Mouse (Mus musculus) midbrain, postnatal 0 days (tissue): ENCODE results near the gene AI464131. TPM values are rescaled to one million over a fixed set of nuclear protein-coding genes. Genes with fewer than 3 reads are reported as not detected.

Source experiments
- ATAC-seq: fragments of 200-750 bp; cut with Nextera tagmentation; 2 replicates; pipeline ENCODE4 v1.8.0; 2017; ENCODE audit warnings: moderate number of reproducible peaks, mild to moderate bottlenecking, moderate TSS enrichment, moderate library complexity; ENCODE audit not compliant: low FRiP score
- DNase-seq: peaks from one replicate; pipeline ENCODE4 v3.0.0-alpha.2; 2015; ENCODE audit warnings: low spot score
- H3K27ac ChIP-seq: fragments of 300-500 bp; sonication (generic); 2 replicates; pipeline ENCODE4 v1.5.1; 2014; ENCODE audit warnings: low read depth, mild to moderate bottlenecking, low read length, mixed read lengths
- H3K27me3 ChIP-seq: fragments of 300-500 bp; sonication (generic); 2 replicates; pipeline ENCODE4 v1.6.1; 2014; ENCODE audit warnings: low read length, control low read depth, mixed read lengths; ENCODE audit not compliant: insufficient read depth
- H3K36me3 ChIP-seq: fragments of 300-500 bp; sonication (generic); 2 replicates; pipeline ENCODE4 v1.6.1; 2014; ENCODE audit warnings: low read length, control low read depth, mixed read lengths; ENCODE audit not compliant: insufficient read depth
- H3K4me1 ChIP-seq: fragments of 300-500 bp; sonication (generic); 2 replicates; pipeline ENCODE4 v1.6.1; 2014; ENCODE audit warnings: mild to moderate bottlenecking, control low read depth, antibody characterized with exemption, low read length, mixed read lengths; ENCODE audit not compliant: insufficient read depth
- H3K4me2 ChIP-seq: fragments of 300-500 bp; sonication (generic); 2 replicates; pipeline ENCODE4 v1.6.1; 2014; ENCODE audit warnings: low read depth, mild to moderate bottlenecking, low read length, mixed read lengths; ENCODE audit not compliant: poor library complexity, severe bottlenecking
- H3K4me3 ChIP-seq: fragments of 300-500 bp; sonication (generic); 2 replicates; pipeline ENCODE4 v1.5.1; 2014; ENCODE audit warnings: low read depth, mild to moderate bottlenecking, low read length, moderate library complexity
- H3K9ac ChIP-seq: fragments of 300-500 bp; sonication (generic); replicated peaks from 2 replicates; pipeline ENCODE4 v1.6.1; 2014; ENCODE audit warnings: mild to moderate bottlenecking, low read length, moderate library complexity, mixed read lengths; ENCODE audit not compliant: poor library complexity, severe bottlenecking
- H3K9me3 ChIP-seq: fragments of 300-500 bp; sonication (generic); 2 replicates; pipeline ENCODE4 v1.6.1; 2016; ENCODE audit warnings: low read length, control low read depth
- CTCF ChIP-seq: IDR thresholded peaks from 2 replicates; pipeline ENCODE4 v1.5.1; 2016; ENCODE audit warnings: antibody characterized with exemption, mild to moderate bottlenecking
- WGBS: fragments of 180-500 bp; shearing (Covaris S2); extraction: QIAGEN DNeasy Blood & Tissue Kit; methylation state at CpG from one replicate; pipeline ENCODE4 v1.1.7; 2014; 5-methylcytosine and 5-hydroxymethylcytosine counted together
- polyA plus RNA-seq: library from polyadenylated mRNA; unstranded; fragments of >200 nt; fragmentation: Nextera tagmentation; extraction: Ambion mirVana; gene quantifications from 2 replicates; pipeline ENCODE4 v1.2.1, GENCODE M21; 2015
- total RNA-seq: library from RNA; depleted of rRNA; stranded (reverse); fragments of >200 nt; gene quantifications from 2 replicates; pipeline ENCODE4 v1.2.3, GENCODE M21; 2014

AI464131 gene
- total and polyA plus RNA-seq, 2 experiments from 2014 or later = 15.7 to 46.0 TPM

DNA sequence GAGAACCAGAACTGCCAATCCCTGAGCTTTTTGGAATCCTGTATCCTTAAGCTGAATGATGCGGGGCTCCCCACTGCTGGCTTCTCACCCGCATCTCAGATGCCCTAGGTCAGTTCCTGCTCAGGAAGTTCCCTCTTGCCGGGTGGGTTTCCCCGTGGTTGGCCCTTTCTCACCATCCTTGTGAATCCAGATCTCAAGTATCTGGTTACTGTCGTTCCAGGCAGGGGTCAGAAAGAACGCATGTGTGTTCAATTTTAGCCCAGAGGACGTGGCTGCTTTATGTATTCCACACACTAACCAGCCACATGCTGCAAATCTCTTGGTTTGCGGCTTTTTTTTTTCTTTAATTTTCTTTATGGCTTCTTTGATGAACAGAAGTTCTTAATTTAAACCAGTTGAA is 10.8 kb upstream of the AI464131 start:
- no peak overlapping the region for H3K9ac ChIP-seq
- H3K4me2 ChIP-seq = no peak overlapping the region
- no peaks in the 10 kb centered on the region; the same call in none of the 2 replicates for H3K36me3 ChIP-seq
- ATAC-seq = no peak
- peaks cover 7% of the 10 kb centered on the region for H3K4me1 ChIP-seq
- DNase-seq = no peak
- 7% methylated on average over 8 of the region's 8 CpGs for WGBS
- H3K9me3 ChIP-seq = no peaks in the 10 kb centered on the region
- no peak for TF ChIP-seq CTCF
- no peak overlapping the region for H3K27ac ChIP-seq
- H3K4me3 ChIP-seq = no peak overlapping the region
- no peaks in the 10 kb centered on the region for H3K27me3 ChIP-seq

- H3K4me2 ChIP-seq = no peak overlapping the region
- peaks cover 7% of the 10 kb centered on the region for H3K4me1 ChIP-seq
- TF ChIP-seq CTCF = no peak
- H3K36me3 ChIP-seq = no peaks in the 10 kb centered on the region; the same call in none of the 2 replicates
- ATAC-seq = no peak
- no peaks in the 10 kb centered on the region for H3K9me3 ChIP-seq
- WGBS = 21% methylated on average over 4 of the region's 4 CpGs
- DNase-seq = peak; percentile 79
- no peak overlapping the region for H3K4me3 ChIP-seq
- no peaks in the 10 kb centered on the region for H3K27me3 ChIP-seq
- H3K9ac ChIP-seq = no peak overlapping the region
- no peak overlapping the region for H3K27ac ChIP-seq
These were observed 10.4 kb upstream of the AI464131 start for GRCm38 (mm10) chr4:41513309-41513708.

- Histone ChIP-seq H3K9me3 (no peaks in the 10 kb centered on the region), H3K4me2 (no peak overlapping the region), H3K9ac (no peak overlapping the region), H3K27ac (no peak overlapping the region), H3K4me3 (no peak overlapping the region), H3K27me3 (no peaks in the 10 kb centered on the region), H3K36me3 (no peaks in the 10 kb centered on the region), H3K4me1 (peaks cover 8% of the 10 kb centered on the region; the same call in 1 of the 2 replicates)
- DNase-seq (no peak), ATAC-seq (no peak)
- WGBS = 48% methylated on average over 7 of the region's 7 CpGs
- no peak for TF ChIP-seq CTCF
These were observed 5.1 kb upstream of the AI464131 start for GRCm38 (mm10) chr4:41507998-41508397.

GRCm38 (mm10) chr4:41507326-41507924 is 4.5 kb upstream of the AI464131 start:
- H3K27me3 ChIP-seq = no peaks in the 10 kb centered on the region

DNA sequence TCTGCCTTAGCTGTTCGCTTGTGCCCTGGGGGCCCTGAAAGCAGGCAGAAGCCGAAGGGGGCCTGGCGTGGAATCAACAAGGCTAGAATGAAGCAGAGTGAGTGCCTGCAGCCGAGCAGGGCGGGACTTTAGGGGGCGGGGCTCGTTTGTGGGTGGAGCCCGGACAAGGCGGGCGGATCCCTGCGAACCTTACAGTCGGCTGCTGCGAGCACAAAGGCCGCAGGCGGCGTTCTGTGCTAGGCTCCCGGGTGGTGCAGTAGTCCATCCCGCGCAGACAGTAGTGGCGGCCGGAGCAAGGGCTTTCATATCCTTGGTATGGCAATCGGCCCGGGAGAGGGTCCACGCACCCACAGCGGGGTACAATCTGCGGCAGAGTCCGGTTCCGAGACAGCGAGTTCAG is 4.0 kb upstream of the AI464131 start:
- WGBS = 0% methylated on average over 29 of the region's 29 CpGs
- H3K4me1 ChIP-seq = peaks cover 13% of the 10 kb centered on the region; the same call in 1 of the 2 replicates

More at GRCm38 (mm10) chr4:41507326-41507924, 4.5 kb upstream of the AI464131 start:
- TF ChIP-seq CTCF = 0 out of 2 replicates have a peak, but pooled peaks have one; percentile 8
- Histone ChIP-seq H3K27ac (peak overlapping the region; percentile 62), H3K9me3 (no peaks in the 10 kb centered on the region), H3K4me2 (peak overlapping the region; percentile 82), H3K4me1 (peaks cover 13% of the 10 kb centered on the region; the same call in 1 of the 2 replicates), H3K9ac (peak overlapping the region; percentile 71), H3K4me3 (peak overlapping the region; percentile 43), H3K36me3 (no peaks in the 10 kb centered on the region)
- DNase-seq (no peak), ATAC-seq (no peak)
- WGBS = 2% methylated on average over 22 of the region's 22 CpGs

GRCm38 (mm10) chr4:41506156-41506555 is 3.3 kb upstream of the AI464131 start:
- H3K9ac ChIP-seq = 0 out of 2 replicates have a peak overlapping the region, but pooled peaks have one; percentile 71
- peak overlapping the region; percentile 59; the same call in 1 of the 2 replicates for H3K27ac ChIP-seq

More for the DNA sequence above, 4.0 kb upstream of the AI464131 start:
- peak; percentile 89 for DNase-seq
- H3K27ac ChIP-seq = peak overlapping the region; percentile 62
- H3K4me3 ChIP-seq = peak overlapping the region; percentile 43
- H3K27me3 ChIP-seq = no peaks in the 10 kb centered on the region
- H3K4me2 ChIP-seq = peak overlapping the region; percentile 82
- peak; percentile 64 for ATAC-seq
- H3K36me3 ChIP-seq = no peaks in the 10 kb centered on the region
- TF ChIP-seq CTCF = peak; percentile 28; the same call in 1 of the 2 replicates
- peak overlapping the region; percentile 71 for H3K9ac ChIP-seq
- no peaks in the 10 kb centered on the region for H3K9me3 ChIP-seq

More at GRCm38 (mm10) chr4:41506156-41506555, 3.3 kb upstream of the AI464131 start:
- ATAC-seq (no peak), DNase-seq (peak; percentile 76)
- no peaks in the 10 kb centered on the region for H3K36me3 ChIP-seq
- WGBS = 10% methylated on average over 13 of the region's 13 CpGs
- peak overlapping the region; percentile 82 for H3K4me2 ChIP-seq
- no peaks in the 10 kb centered on the region for H3K9me3 ChIP-seq
- peaks cover 13% of the 10 kb centered on the region; the same call in 1 of the 2 replicates for H3K4me1 ChIP-seq
- TF ChIP-seq CTCF = peak; percentile 76
- no peaks in the 10 kb centered on the region for H3K27me3 ChIP-seq
- no peak overlapping the region for H3K4me3 ChIP-seq
